ENCODE assay signal across 21 mouse cellular contexts in genomic region chr15:9454198-9454597, GRCm38 (mm10). TPM values are rescaled to one million over a fixed set of nuclear protein-coding genes. Genes with fewer than 3 reads are reported as not detected.
DNase-seq lines count a peak whose midpoint lies in the region; ATAC-seq and TF ChIP-seq lines count a peak whose summit lies in the region.
"Had no signal": no experiment of that assay in that cellular context is flagged by ENCODE, and none has a peak within 500 bp of the region (broad histone marks: within the 10 kb centered on the region; RNA-seq: fewer than 3 reads in every experiment).

No protein-coding gene starts in this region.

- TF ChIP-seq EP300 in heart, adult 2 months (IDR thresholded peaks at IDR 0.05; ENCODE audit: insufficient read depth, low read depth, low read length): no peak

- no peak overlapping the region for H3K27ac ChIP-seq in heart, adult 2 months
- H3K27ac ChIP-seq in heart, embryonic 11.5 days (ENCODE audit: low read depth, low read length): no peak overlapping the region
- H3K27ac ChIP-seq: embryonic facial prominence, embryonic 10.5 days; hindbrain, embryonic 12.5 days; limb, embryonic 12.5 days; liver, embryonic 15.5 days; macrophage; stomach, embryonic 15.5 days had no signal

- no peak for TF ChIP-seq CTCF in heart, adult 2 months (IDR thresholded peaks at IDR 0.05)

- H3K36me3 ChIP-seq in heart, adult 2 months (ENCODE audit: control insufficient read depth, insufficient read depth, low read length): no peaks in the 10 kb centered on the region
- no peaks in the 10 kb centered on the region for H3K36me3 ChIP-seq in heart, embryonic 11.5 days (ENCODE audit: control insufficient read depth, insufficient read depth, low read length)
- H3K36me3 ChIP-seq: embryonic facial prominence, embryonic 10.5 days; G1E; hindbrain, embryonic 12.5 days; limb, embryonic 12.5 days; liver, embryonic 15.5 days; stomach, embryonic 15.5 days had no signal

- no peaks in the 10 kb centered on the region for H3K9me3 ChIP-seq in heart, embryonic 11.5 days (replicated peaks; ENCODE audit: control insufficient read depth, low read length)
- H3K9me3 ChIP-seq: embryonic facial prominence, embryonic 10.5 days; G1E; hindbrain, embryonic 12.5 days; limb, embryonic 12.5 days; liver, embryonic 15.5 days; stomach, embryonic 15.5 days had no signal

- no peaks in the 10 kb centered on the region for H3K79me2 ChIP-seq in heart, adult 2 months (replicated peaks; ENCODE audit: control insufficient read depth, insufficient read depth, low read length)

- no peak overlapping the region for H3K4me3 ChIP-seq in heart, adult 2 months
- no peak overlapping the region for H3K4me3 ChIP-seq in heart, embryonic 11.5 days (ENCODE audit: low read depth, low read length)
- H3K4me3 ChIP-seq: embryonic facial prominence, embryonic 10.5 days; hindbrain, embryonic 12.5 days; limb, embryonic 12.5 days; liver, embryonic 15.5 days; stomach, embryonic 15.5 days had no signal

- intact Hi-C loops in heart, adult 2 months (cut with DNase I): loop anchor here (2.0 kb wide), 1 partner anchor 861 kb away; no protein-coding TSS in a partner anchor
- intact Hi-C loops in heart, postnatal 25 days (cut with DNase I): no loop called here
- intact Hi-C loops in left cerebral cortex, postnatal 4 days (cut with DNase I): loop anchor here (5.0 to 10.0 kb wide), 2 partner anchors 991 to 1223 kb away; no protein-coding TSS in a partner anchor

- H3K27me3 ChIP-seq in heart, adult 2 months (ENCODE audit: control insufficient read depth, insufficient read depth, low read length): no peaks in the 10 kb centered on the region
- H3K27me3 ChIP-seq in heart, embryonic 11.5 days (ENCODE audit: control insufficient read depth, insufficient read depth, low read length): no peaks in the 10 kb centered on the region
- H3K27me3 ChIP-seq: hindbrain, embryonic 12.5 days; limb, embryonic 12.5 days; liver, embryonic 15.5 days; stomach, embryonic 15.5 days had no signal

- no peak overlapping the region for H3K9ac ChIP-seq in heart, adult 2 months (ENCODE audit: low read depth, low read length)
- no peak overlapping the region for H3K9ac ChIP-seq in heart, embryonic 11.5 days (ENCODE audit: low read depth, low read length)
- H3K9ac ChIP-seq: hindbrain, embryonic 12.5 days; limb, embryonic 12.5 days; liver, embryonic 15.5 days; stomach, embryonic 15.5 days had no signal

- no peak for TF ChIP-seq POLR2A in heart, adult 2 months (IDR thresholded peaks at IDR 0.05; ENCODE audit: insufficient read depth, low read depth, low read length)

- 47% methylated on average over 4 of the region's 4 CpGs for WGBS in heart, adult 2 months
- WGBS in heart, embryonic 11.5 days (ENCODE audit: insufficient replicate concordance): 73% methylated on average over 4 of the region's 4 CpGs

- no peaks in the 10 kb centered on the region for H3K4me1 ChIP-seq in heart, adult 2 months (ENCODE audit: control insufficient read depth, insufficient read depth, low read length)
- no peaks in the 10 kb centered on the region for H3K4me1 ChIP-seq in heart, embryonic 11.5 days (ENCODE audit: control insufficient read depth, insufficient read depth, low read length)
- H3K4me1 ChIP-seq: embryonic facial prominence, embryonic 10.5 days; hindbrain, embryonic 12.5 days; limb, embryonic 12.5 days; liver, embryonic 15.5 days; stomach, embryonic 15.5 days had no signal

- ATAC-seq in heart, embryonic 11.5 days (replicated peaks; ENCODE audit: insufficient number of reproducible peaks, low FRiP score, low TSS enrichment): no peak

- DNase-seq in adrenal gland, postnatal 14 days: peak; percentile 46
- no peak for DNase-seq in adrenal gland, adult (ENCODE audit: inconsistent age in 2 of 2, low spot score in 1 of 2)
- DNase-seq in heart, adult 2 months: peak; percentile 21 to 28
- DNase-seq in ovary, postnatal 14 days (ENCODE audit: low spot score): peak; percentile 6
- no peak for DNase-seq in ovary, adult 18-20 months (ENCODE audit: low spot score)
- peak; percentile 6 for DNase-seq in heart, postnatal 25 days (ENCODE audit: low spot score)
- DNase-seq in left cerebral cortex, postnatal 4 days: no peak
- DNase-seq: cerebellum, adult 9-11 months; kidney, adult 11 months; kidney, postnatal 4 days; midbrain, embryonic 14.5 days; thymus, postnatal 4 days had no signal

- no peak overlapping the region for H3K4me2 ChIP-seq in heart, embryonic 11.5 days
- H3K4me2 ChIP-seq: hindbrain, embryonic 12.5 days; limb, embryonic 12.5 days; liver, embryonic 15.5 days; stomach, embryonic 15.5 days had no signal

RNA-seq across cellular contexts. Expression of gene Capsl, which starts 18.4 kb away (rescaled TPM):
- total RNA-seq in adrenal gland, postnatal 14 days (2021): not detected in 2 replicates
- total RNA-seq in heart, adult 2 months (2021): not detected
- polyA plus RNA-seq in heart, adult 2 months (2012; rRNA removed): 0.61 TPM in 1 of 2 replicates, not detected in the other
- 0.23 TPM in 1 of 2 replicates, not detected in the other for polyA plus RNA-seq in heart, embryonic 11.5 days (2014; fragmentation: Nextera tagmentation; extraction: Ambion mirVana)
- total RNA-seq in heart, postnatal 25 days (2021): not detected
- total RNA-seq in left cerebral cortex, postnatal 4 days (2021): 1 to 10 TPM; 2.4 to 2.6 TPM
- total RNA-seq: G1E had no signal
- polyA plus RNA-seq: G1E; small intestine, adult 2 months had no signal

Comparison
In these comparisons a context has a peak if more than half of its experiments do, and no peak if none do; other contexts are left out.
1. DNase-seq: peak in adrenal gland, postnatal 14 days (single experiment), heart, adult 2 months (2 of 2), ovary, postnatal 14 days (single experiment) and heart, postnatal 25 days (single experiment); none in adrenal gland, adult (0 of 2), ovary, adult 18-20 months (single experiment) and left cerebral cortex, postnatal 4 days (single experiment).